Mouse (Mus musculus) cerebellum, adult 11 months (tissue): ENCODE measurements around the gene N4bp2.

Source experiments
- DNase-seq: peaks from one replicate; pipeline ENCODE4 v3.0.0; 2022

Gene N4bp2

DNA sequence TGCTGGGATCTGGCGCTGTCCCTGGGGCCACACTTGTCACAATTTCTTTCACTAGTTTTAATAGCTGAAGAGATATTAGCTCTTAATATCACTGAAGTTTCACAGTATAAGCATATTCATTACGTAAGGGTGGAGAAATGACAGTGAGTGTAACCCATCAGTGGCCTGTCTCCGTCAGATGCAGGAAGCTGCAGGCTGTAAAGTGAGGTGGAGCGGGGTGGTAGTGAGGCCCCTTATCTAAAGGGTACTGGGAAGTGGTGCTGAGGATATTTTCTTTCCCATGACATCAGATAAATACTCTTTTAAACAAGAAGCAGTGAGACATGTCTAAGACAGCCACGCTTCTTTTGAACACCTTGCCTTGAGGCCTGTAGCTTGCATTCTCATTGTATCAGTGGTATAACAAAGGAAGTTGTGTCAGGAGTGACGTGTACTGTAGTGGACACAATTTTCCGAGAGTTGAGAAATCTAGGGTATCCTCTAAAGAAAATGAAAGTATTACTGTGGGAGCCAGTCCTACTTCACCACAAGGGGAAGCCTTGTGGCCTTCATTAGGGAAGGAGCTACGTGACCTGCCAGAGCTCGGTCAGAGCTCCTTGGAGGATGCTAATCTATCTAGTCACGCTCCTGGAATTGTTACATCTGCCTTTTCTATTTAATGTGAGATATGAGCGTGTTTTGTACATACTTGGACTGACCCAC lies 68.7 kb downstream of the N4bp2 start:
- DNase-seq: no peak

DNA sequence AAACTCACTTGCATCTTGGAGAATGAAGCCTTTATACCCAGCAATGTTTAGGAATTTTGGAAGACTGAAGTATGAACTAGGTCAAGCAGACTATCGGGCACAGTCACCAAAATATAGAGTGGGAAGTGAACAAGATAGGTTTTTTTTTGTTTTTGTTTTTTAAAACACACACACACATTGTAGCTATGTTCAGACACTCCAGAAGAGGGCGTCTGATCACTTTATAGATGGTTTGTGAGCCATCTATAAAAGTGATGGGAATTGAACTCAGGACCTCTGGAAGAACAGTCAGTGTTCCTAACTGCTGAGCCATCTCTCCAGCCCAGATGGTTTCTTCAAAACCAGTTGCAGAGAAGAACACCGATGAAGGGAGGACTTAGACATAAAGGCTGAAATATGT lies 69.8 kb downstream of the N4bp2 start:
- no peak for DNase-seq

DNA sequence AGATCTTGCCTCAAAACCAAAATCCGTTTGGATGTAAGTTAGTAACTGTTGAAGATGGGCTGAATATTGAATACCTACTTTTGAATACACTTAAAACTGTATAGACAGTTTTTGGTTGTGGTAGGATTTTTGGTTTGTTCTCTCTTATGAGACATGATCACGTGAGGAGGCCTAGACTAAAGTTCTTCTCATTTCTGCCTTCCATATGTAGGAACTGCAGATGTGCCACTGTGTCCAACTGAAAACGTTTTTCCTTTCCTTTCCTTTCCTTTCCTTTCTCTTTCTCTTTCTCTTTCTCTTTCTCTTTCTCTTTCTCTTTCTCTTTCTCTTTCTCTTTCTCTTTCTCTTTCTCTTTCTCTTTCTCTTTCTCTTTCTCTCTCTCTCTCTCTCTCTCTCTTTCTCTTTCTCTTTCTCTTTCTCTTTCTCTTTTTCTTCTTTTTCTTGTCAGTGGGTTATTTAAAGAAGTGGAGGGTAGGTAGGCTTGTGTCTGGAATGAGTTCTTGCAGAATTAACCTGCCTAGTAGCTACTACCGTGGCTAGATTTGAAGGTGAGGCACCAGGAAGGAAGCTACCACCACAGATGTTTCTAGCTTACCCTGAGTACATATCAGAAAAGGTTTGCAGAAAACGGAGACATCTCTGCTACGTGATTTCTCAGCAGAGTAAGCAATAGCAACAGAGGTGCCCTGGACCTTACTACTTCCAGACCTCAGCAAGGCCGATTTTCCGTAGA lies 70.6 kb downstream of the N4bp2 start:
- DNase-seq: no peak

DNA sequence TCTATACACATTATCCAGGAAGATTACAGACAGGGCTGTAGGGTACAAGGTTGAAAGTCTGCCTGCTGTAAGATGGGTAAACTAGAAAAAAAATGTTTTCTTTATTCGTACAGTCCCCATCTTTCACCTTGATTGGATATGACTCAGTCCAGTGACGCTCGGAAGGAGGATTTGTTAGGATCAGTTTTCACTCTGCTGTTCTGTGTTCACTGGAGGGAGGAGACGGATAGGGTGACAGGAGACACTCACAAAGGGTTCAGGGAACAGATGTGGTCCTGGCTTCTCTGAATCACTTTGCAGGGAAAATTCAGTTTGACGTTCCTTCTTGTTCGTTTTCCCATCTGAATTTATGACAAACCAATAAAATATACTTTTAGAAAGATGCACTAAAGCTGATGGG lies 74.7 kb downstream of the N4bp2 start:
- DNase-seq: no peak

DNA sequence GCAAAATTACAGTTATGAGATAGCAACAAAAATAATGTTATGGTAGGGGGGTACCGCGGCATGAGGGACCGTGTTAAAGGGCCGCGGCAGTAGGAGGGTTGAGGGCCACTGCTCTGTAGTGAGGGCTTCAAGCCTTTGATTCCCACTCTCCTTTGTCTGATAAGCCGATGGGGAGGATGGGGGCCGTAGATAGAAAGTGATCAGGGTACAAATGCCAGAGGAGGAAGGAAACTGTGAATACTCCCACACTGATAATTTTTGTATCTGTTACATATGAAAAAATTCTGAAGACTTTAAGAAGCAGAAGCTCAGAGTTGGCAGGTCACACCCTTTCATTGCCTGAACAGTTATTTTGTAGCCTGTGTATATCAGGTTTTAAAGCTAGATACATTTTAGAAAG lies 79.6 kb downstream of the N4bp2 start:
- DNase-seq: no peak

DNA sequence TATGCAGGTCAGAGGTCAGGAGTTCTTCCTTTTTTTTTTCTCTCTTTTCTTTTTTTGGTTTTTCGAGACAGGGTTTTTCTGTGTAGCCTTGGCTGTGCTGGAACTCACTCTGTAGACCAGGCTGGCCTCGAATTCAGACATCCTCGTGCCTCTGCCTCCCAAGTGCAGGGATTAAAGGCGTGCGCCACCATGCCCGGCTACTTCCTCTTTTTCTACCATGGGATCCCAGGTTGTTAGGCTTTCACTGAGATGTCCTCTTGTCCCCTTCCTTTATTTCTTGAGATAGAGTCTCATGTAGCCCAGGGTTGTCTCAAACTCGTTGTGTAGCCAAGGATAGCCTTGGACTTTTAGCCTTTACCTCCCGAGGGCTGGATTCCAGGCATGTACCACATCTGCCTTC lies 83.2 kb downstream of the N4bp2 start:
- no peak for DNase-seq

DNA sequence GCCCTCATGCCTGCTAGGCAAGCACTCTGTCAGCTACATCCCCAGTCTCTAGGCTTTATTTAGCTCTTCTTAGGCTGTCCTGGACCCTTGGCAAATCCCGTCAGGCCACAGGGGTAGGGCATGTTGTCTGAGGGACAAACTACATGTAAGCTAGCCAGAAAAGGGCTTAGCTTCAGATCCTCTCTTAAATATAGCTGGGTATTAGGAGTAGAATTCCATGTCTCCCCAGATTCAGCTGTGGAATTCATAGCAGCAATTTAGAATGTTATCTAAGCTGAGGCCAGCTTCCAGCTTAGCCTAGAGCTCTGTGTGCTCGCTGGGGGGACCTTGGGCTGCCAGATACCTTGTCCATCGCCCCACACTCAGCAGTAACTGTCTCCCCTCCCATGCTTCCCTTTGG lies 83.6 kb downstream of the N4bp2 start:
- DNase-seq: no peak

DNA sequence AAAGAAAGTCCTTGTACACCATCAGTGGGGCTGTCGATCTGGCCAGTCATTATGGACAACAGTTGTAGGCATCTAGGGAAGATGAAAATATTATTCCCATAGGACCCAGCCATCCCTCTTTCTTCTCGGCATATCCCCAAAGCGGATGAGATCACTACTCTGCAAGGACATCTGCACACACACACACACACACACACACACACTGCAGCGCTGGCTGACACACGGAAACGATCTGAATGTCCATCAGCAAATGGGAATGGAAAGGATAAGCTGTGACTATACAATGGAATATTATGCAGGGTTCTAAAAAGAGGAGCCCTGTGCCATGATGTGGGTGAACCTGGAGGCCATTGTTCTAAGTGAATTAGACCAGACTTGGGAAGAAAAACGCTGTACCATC lies 84.3 kb downstream of the N4bp2 start:
- DNase-seq: no peak

DNA sequence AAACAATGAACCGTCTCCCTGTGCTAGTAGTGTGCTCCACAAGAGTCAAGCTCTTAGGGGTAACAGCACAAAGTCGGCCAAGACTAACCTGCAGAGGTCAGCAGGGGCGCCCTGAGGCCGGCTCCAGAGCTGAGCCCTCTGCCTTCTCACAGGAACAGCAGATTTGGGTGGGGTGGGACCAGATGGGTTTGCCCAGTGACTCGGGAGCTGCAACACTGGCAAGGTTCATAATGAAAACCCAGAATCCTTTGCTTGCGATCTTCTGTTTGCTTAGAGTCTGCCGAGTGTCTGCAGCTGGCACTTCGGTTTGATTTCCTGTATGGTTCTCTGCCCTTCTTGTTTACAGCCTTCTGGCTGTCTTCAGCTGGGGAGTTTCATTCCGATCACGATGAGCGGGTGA lies 87.4 kb downstream of the N4bp2 start:
- no peak for DNase-seq

DNA sequence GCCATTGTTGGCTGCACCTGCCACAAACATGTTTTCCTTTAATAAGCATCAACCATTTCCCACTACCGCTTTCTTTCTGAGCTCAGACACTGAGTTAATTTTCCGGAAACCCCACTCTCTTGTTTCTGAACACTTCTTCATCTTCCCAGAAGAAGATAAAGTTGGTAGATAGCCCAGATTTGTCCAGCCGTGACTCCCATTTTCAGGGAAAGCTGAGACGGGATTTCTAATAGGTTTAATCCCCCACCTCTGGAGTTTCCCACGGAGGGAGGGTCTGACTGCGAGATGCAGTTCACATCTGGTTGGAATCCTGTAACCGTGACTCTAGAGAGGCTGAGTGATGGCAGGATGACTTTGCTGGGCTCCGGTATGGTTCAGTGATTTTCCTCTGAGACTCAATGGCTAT lies 91.5 kb downstream of the N4bp2 start:
- no peak for DNase-seq

DNA sequence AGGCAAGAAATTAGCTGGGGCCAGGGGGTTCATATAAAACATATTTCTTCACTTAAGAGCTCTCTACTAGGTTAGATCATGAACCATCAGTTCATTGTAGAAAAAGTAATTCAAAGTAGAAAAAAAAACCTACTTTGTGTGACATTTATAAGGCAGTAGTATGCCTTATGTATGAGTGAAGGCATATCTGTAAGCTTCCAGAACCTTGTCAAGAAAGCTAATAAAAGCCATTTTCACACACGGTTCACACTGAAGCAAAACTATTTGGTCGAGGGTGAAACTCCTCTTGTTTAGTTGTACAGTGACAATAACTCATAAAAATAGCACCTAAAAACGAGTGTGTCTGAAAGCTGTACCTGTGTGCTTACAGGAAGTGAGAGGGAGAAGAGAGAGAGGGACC lies 92.2 kb downstream of the N4bp2 start:
- no peak for DNase-seq

DNA sequence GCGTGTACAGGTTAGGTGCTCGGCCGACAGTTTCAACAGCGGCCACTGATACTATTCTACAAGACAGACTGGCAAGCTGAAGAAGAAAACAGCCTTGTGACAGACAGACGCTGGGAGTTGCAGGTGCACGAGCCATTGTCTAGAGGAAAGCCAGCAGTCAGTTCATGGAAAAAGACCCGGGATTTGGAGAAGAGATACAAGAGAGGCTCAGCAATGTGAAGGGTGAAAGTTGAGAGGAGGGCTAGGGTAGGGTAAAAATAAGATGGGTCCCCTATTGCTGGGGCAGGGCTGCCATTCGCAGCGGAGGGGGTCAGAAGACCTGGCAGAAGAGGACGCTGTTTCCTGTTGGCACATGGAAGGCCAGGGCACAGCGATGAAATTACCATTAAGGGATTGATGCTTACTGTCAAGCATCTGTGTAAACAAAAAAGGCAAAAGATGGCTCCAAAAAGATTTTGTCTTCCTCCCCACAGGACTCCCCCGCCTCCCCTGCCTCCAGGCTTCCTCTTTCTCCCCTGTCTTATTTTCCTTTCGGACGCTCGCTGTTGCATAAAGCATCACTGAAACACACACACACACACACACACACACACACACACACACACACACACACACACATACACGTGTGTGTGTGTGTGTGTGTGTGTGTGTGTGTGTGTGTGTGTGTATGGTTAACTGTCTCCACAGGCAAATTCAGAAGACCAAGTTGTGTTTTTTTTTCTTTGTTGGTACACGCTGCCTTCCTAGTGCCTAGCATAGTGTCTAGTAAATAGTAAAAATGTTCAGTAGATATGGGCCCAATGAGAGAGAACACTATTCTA lies 93.5 kb downstream of the N4bp2 start:
- no peak for DNase-seq

DNA sequence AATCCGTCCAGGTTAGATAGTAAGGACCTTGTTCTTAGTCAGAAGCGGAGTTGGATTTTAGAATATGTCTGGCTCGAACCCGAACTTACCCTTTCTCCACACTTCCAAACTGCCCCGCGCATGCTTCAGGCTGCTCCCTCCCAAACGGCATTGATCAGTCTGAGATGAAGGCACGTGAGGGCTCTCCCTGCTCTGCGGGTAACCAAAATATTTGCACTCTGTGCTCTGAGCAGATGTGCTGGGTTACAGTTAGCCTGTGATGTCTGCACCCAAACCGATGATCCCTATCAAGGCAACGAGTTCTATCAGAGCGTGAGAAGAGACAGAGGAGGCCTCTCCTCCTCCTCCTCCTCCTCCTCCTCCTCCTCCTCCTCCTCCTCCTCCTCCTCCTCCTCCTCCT lies 94.6 kb downstream of the N4bp2 start:
- DNase-seq: no peak

DNA sequence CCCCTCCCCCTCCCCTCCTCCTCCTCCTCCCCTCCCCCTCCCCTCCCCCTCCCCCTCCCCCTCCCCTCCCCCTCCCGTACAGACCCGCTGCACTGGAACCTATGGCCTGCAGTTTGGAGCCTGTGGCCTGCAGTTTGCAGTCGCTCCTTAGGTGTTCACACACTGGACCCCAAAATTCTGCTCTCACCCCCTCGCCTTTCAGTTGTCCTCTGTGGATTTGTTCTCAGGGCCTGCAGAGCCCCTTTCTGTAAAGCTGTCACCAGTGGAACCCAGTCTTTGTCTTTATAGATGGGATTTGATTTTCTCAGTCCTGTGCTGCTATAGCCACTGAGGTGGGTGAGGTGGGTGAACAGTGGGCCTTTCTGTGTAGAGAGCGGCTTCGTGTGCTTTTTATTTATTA lies 95.0 kb downstream of the N4bp2 start:
- no peak for DNase-seq

DNA sequence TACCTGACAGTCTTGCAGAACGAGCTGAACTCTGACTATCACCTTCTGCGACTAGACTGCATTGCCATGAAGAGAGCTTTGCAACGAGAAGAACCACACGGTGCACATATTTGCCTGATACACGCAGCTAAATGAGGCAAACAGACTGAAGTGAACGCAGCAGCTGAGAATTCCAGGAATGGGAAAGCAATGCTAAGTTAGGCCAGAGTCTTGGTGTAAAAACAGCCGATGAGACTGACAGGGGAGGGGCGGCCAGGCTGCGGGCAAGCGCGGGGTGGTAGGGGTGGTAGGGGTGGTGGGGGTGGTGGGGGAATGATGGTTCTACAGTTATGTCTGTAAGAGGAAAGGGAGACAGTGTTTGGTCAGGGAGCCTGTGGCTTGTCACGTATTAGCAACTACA lies 95.6 kb downstream of the N4bp2 start:
- no peak for DNase-seq

DNA sequence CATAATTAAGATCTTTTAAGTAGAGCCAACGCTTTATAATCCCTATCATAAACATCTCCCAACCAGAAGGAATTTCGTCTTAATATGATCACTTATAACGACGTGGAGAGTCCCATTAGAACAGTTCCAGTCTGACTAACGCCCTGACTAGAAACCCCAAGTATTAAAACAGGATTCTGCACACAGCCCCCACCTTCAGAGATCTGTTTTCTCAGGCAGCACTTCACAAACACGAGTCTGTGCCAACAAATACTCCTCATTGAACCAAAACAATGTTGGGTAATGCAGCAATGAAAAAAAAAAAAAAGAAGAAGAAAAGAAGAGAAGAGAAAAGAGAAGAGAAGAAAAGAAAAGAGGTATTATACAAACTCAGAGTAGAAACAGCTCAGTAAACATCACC lies 96.1 kb downstream of the N4bp2 start:
- DNase-seq: no peak

DNA sequence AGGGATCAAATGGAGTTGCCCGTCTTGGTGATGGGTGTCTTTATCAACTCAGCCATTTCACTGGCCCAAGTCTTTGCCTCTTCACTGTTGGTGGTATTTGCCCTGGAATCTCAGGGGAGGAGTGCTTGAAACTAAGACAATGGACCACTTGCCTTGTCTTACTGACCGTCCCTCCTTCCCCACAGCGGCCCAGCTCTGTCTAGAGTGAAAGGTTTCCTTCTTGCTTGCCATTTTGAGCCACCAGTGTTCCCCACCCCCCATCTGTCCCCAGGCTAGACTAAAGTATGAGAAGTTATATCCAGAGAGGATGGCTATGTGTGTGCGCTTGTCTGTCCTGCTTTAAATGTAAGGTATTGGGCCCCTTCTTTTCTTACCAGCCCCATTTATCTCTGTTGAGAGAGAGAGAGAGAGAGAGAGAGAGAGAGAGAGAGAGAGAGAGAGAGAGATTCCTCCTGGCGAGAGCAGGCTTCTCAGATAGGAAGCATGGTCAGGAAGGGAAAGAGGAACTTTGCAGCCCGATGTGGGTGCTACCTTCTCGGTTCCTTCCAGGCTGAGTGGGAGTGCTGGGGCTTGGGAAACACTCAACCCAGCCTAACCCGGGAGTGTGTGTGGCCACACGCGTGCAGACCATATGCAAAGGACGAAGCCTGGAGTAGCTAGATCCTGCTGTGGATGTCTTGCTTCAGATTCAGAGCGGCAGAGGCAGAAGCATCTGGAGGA lies 97.1 kb downstream of the N4bp2 start:
- DNase-seq: no peak

DNA sequence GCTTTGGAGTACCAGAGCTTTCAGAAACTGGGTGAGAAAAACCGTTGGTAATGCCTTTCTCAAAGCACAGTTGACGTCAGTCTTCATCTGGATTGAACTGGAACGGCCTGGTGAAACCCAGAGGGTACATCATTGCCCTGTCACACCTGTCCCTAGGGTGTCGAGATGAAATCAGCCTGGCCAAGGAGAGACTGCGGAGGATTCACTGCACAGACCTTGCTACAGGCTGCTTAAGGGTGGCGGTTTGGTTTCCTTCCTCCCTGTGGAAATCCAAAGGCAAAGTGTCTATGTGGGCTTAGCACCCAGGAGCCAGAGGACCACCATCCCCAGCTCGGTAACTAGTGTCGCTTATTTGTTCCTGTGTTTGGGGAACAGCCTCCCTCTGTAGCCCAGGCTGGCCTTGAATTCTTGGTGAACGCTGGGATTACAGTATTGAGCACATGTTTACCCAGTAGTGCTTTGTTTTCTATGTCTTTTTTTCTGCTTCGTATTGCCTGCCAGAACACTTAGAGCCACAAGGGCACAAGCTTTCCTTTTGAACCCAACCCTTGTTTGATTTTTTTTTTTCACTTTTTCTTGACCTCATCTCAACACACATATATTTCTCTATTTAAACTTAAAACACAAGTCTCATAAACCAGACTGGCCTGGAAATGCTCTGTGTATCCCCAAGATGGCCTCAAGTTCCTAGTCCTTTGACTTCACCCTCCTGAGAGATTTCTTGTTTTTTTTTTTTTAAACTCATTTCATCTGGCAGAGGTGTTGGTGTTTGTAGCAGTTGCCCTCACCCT lies 98.0 kb downstream of the N4bp2 start, which contains the start of gene Rhoh:
Gene Rhoh (plus strand): TSS at position 60 of the 791 bp plus-strand sequence.
- DNase-seq: no peak

DNA sequence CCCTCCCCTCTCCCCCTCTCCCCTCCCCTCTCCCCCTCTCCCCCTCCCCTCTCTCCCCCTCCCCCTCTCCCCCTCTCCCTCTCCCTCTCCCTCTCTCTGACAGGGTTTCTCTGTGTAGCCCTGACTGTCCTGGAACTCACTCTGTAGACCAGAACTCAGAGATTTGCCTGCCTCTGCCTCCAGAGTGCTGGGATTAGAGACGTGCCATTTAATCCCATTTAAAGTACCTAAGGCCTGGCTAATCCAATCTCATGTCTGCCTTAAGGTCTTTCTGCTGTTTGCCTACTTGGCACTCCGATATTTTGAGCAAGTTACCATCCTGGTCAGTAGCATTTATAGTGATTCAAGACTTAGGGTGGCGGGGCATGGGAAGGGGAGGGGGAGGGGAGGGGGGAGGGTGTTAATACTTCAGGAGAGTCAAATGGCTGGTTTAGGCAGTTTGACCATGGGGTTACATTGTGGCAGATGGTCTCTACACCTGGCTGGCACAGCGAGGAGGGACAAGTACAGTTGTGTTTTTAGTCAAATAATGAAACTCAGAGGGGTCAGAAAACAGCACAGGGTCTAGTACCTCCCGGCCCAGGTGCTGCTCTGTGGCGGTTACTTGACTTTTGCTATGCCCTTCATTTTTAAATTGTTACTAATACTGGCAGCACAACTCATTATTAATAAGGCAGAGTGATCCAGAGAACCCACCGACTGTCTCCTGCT lies 99.1 kb downstream of the N4bp2 start:
- DNase-seq: no peak

DNA sequence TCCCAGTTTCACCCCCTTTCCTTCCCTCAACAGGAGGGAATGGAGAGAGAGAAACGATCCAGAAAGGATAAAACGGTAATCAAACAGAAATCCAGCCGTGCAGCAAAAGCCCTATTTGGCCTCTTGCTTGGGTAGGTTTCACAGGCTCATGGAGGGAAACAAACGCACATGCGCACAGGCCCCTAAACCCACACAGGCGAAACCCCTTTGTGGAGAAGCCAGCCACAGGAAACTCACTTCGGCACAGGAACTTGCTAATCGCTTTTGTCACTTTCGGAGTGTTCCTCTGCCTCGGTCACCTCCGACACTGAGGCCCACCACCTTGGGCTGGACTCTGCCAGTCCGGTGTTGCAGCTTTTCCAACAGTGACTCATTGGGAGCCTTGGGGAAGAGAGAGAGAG lies 100.0 kb downstream of the N4bp2 start:
- no peak for DNase-seq

DNA sequence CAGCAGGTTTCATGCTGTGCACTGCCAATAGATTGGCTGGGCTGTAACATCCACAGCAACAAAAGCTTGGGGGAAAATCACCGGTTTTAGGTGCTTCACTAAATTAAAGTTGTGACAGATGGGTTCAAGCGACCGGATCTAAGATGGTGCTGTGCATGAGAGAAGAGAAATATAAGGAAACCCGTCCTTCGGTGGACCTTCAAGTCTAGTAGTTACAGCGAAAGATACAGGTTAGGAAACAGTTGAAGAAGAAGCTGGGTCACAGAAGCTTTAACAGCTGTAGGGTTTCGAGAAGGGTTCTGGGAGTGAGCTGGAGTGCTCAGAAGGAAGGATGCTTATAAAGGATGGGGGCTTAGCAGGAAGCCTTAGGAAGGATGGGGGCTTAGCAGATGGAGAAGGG lies 101.2 kb downstream of the N4bp2 start:
- no peak for DNase-seq

DNA sequence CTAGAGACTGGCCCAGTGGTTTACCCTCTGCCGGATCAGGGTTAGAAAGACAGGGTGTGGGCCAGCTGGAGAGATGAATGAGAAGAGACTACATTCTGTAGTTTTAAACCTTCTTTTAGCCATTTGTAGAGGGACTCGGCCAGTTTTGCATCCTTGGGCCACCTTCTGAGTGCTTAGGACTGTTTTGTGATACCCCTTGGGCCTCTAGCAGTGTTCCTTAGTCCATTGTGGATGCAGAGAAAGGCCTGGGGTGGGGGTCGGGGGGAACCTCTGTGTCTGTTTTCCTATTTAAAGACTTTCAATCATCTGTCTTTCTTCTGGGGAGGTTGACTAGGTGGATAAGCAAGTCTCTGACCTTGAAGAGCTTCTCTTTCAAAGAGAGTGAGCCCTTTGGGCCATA lies 101.6 kb downstream of the N4bp2 start:
- DNase-seq: no peak
